Mouse (Mus musculus): ENCODE data around the gene Lsm8. TPM values are rescaled to one million over a fixed set of nuclear protein-coding genes. Genes with fewer than 3 reads are reported as not detected.
"Not testable (repeated sequence)": the region's sequence is repeated elsewhere in the genome, so short reads cannot be mapped to it uniquely, and the experiment has no call there.

Lsm8 gene
- polyA plus RNA-seq (2012; rRNA removed) = 52.1 and 67.0 TPM in 2 replicates

GRCm38 (mm10) chr6:18848051-18848701 lies at the start of gene Lsm8:
TSS of gene Lsm8 (plus strand) at chr6:18848579.
- DNase-seq (ENCODE audit: low spot score) = peak; percentile 90

GRCm38 (mm10) chr6:18800869-18801511 lies 47.4 kb upstream of the Lsm8 start:
- DNase-seq (ENCODE audit: low spot score) = no peak

GRCm38 (mm10) chr6:18812623-18813022 lies 35.8 kb upstream of the Lsm8 start:
- DNase-seq (ENCODE audit: low spot score) = no peak

GRCm38 (mm10) chr6:18815606-18816005 lies 32.8 kb upstream of the Lsm8 start:
- DNase-seq (ENCODE audit: low spot score) = no peak

GRCm38 (mm10) chr6:18819343-18819742 lies 29.0 kb upstream of the Lsm8 start:
- no peak for DNase-seq (ENCODE audit: low spot score)

GRCm38 (mm10) chr6:18820246-18820645 lies 28.1 kb upstream of the Lsm8 start:
- no peak for DNase-seq (ENCODE audit: low spot score)

- DNase-seq (ENCODE audit: low spot score) = peak; percentile 34
Observed at GRCm38 (mm10) chr6:18822812-18823211, 25.6 kb upstream of the Lsm8 start.

- DNase-seq (ENCODE audit: low spot score) = no peak
Observed at GRCm38 (mm10) chr6:18832958-18833357, 15.4 kb upstream of the Lsm8 start.

GRCm38 (mm10) chr6:18844529-18844928 lies 3.9 kb upstream of the Lsm8 start:
- DNase-seq (ENCODE audit: low spot score) = not testable (repeated sequence)

GRCm38 (mm10) chr6:18845571-18845970 lies 2.8 kb upstream of the Lsm8 start:
- not testable (repeated sequence) for DNase-seq (ENCODE audit: low spot score)

- no peak for DNase-seq (ENCODE audit: low spot score)
Observed at GRCm38 (mm10) chr6:18848702-18849061, 303 bp downstream of the Lsm8 start.

GRCm38 (mm10) chr6:18855323-18855722 lies 6.9 kb downstream of the Lsm8 start:
- DNase-seq (ENCODE audit: low spot score) = no peak

GRCm38 (mm10) chr6:18856487-18857078 lies 8.2 kb downstream of the Lsm8 start:
- DNase-seq (ENCODE audit: low spot score) = no peak

GRCm38 (mm10) chr6:18866018-18866417 lies 17.6 kb downstream of the Lsm8 start, which contains the start of gene Ankrd7:
TSS of gene Ankrd7 (plus strand) at chr6:18866318.
- no peak for DNase-seq (ENCODE audit: low spot score)

- DNase-seq (ENCODE audit: low spot score) = no peak
Observed at GRCm38 (mm10) chr6:18889030-18889429, 40.7 kb downstream of the Lsm8 start.

GRCm38 (mm10) chr6:18894142-18894541 lies 45.8 kb downstream of the Lsm8 start:
- DNase-seq (ENCODE audit: low spot score) = no peak

Other genes starting within 250 kb of the Lsm8 start
- gene Ankrd7, start 17.7 kb downstream of the Lsm8 start, polyA plus RNA-seq (2012; rRNA removed) = not detected in 2 replicates

Data from urinary bladder, adult 2 months (tissue).